Mouse (Mus musculus) hindbrain, embryonic 10.5 days (tissue): Measurements from ENCODE around the gene Gipc1. TPM values are rescaled to one million over a fixed set of nuclear protein-coding genes. Genes with fewer than 3 reads are reported as not detected.

Experiments
- DNase-seq: peaks from one replicate; pipeline ENCODE4 v3.0.0-alpha.2; 2017; ENCODE audit warnings: low spot score
- H3K27ac ChIP-seq: fragments of 300-500 bp; sonication (generic); 2 replicates; pipeline ENCODE4 v1.5.1; 2016; ENCODE audit warnings: mild to moderate bottlenecking, moderate library complexity
- H3K27me3 ChIP-seq: fragments of 300-500 bp; sonication (generic); 2 replicates; pipeline ENCODE4 v1.6.1; 2016; ENCODE audit warnings: mild to moderate bottlenecking; ENCODE audit not compliant: poor library complexity, insufficient read depth, severe bottlenecking
- H3K36me3 ChIP-seq: fragments of 300-500 bp; sonication (generic); 2 replicates; pipeline ENCODE4 v1.6.1; 2016; ENCODE audit warnings: mild to moderate bottlenecking, moderate library complexity
- H3K4me1 ChIP-seq: fragments of 300-500 bp; sonication (generic); replicated peaks from 2 replicates; pipeline ENCODE4 v1.6.1; 2016; ENCODE audit warnings: mild to moderate bottlenecking
- H3K4me3 ChIP-seq: fragments of 300-500 bp; sonication (generic); 2 replicates; pipeline ENCODE4 v1.5.1; 2016; ENCODE audit warnings: mild to moderate bottlenecking, moderate library complexity
- H3K9me3 ChIP-seq: fragments of 300-500 bp; sonication (generic); 2 replicates; pipeline ENCODE4 v1.6.1; 2016; ENCODE audit warnings: mild to moderate bottlenecking, moderate library complexity
- WGBS: fragments of 180-500 bp; shearing (Covaris S2); methylation state at CpG from one replicate; pipeline ENCODE4 v1.1.7; 2016; 5-methylcytosine and 5-hydroxymethylcytosine counted together
- polyA plus RNA-seq: library from polyadenylated mRNA; unstranded; fragments of >200 nt; fragmentation: Nextera tagmentation; extraction: Ambion mirVana; gene quantifications from 2 replicates; pipeline ENCODE4 v1.2.1, GENCODE M21; 2016

Gipc1 gene
- polyA plus RNA-seq, 1 experiment from 2014 or later = 240 TPM

GRCm38 (mm10) chr8:83697374-83698220 is 45.1 kb downstream of the Gipc1 start:
- Histone ChIP-seq H3K27me3 (no peaks in the 10 kb centered on the region), H3K27ac (peak overlapping the region; percentile 95), H3K36me3 (peaks cover 2% of the 10 kb centered on the region), H3K9me3 (0 out of 2 replicates have a peak, but pooled peaks cover 2% of the 10 kb centered on the region), H3K4me3 (peak overlapping the region; percentile 92), H3K4me1 (peaks cover 49% of the 10 kb centered on the region)
- DNase-seq = peak; percentile 7
- 57% methylated on average over 19 of the region's 19 CpGs for WGBS

- Histone ChIP-seq H3K27me3 (no peaks in the 10 kb centered on the region), H3K4me1 (peaks cover 49% of the 10 kb centered on the region), H3K36me3 (no peaks in the 10 kb centered on the region), H3K4me3 (peak overlapping the region; percentile 92), H3K9me3 (0 out of 2 replicates have a peak, but pooled peaks cover 2% of the 10 kb centered on the region), H3K27ac (peak overlapping the region; percentile 95)
- peak; percentile 30 for DNase-seq
- WGBS = 5% methylated on average over 15 of the region's 15 CpGs
Measured at GRCm38 (mm10) chr8:83698291-83698660, 45.8 kb downstream of the Gipc1 start.

- WGBS = under 1% methylated on average over 85 of the region's 85 CpGs
- no peaks in the 10 kb centered on the region for H3K27me3 ChIP-seq
- DNase-seq = peak; percentile 86
- H3K9me3 ChIP-seq = 0 out of 2 replicates have a peak, but pooled peaks cover 2% of the 10 kb centered on the region
- H3K36me3 ChIP-seq = no peaks in the 10 kb centered on the region
- peak within 1 kb of the TSS; percentile 92 for H3K4me3 ChIP-seq
- peaks cover 45% of the 10 kb centered on the region for H3K4me1 ChIP-seq
- peak within 1 kb of the TSS; percentile 95 for H3K27ac ChIP-seq
Measured at GRCm38 (mm10) chr8:83698661-83699453, 46.4 kb downstream of the Gipc1 start, which contains the start of gene Pkn1. Gene Pkn1 (minus strand): TSS chr8:83699179.

GRCm38 (mm10) chr8:83699566-83699965 is 47.1 kb downstream of the Gipc1 start:
- peaks cover 42% of the 10 kb centered on the region for H3K4me1 ChIP-seq
- peak overlapping the region; percentile 95 for H3K27ac ChIP-seq
- peak; percentile 30 for DNase-seq
- H3K4me3 ChIP-seq = peak overlapping the region; percentile 92
- WGBS = 43% methylated on average over 9 of the region's 9 CpGs
- H3K27me3 ChIP-seq = no peaks in the 10 kb centered on the region
- no peaks in the 10 kb centered on the region for H3K36me3 ChIP-seq
- H3K9me3 ChIP-seq = 0 out of 2 replicates have a peak, but pooled peaks cover 2% of the 10 kb centered on the region

GRCm38 (mm10) chr8:83700423-83701085 is 48.1 kb downstream of the Gipc1 start:
- no peak overlapping the region for H3K27ac ChIP-seq
- DNase-seq = no peak
- 82% methylated on average over 9 of the region's 9 CpGs for WGBS

GRCm38 (mm10) chr8:83703426-83703825 is 50.9 kb downstream of the Gipc1 start:
- Histone ChIP-seq H3K27ac (no peak overlapping the region), H3K4me1 (peaks cover 21% of the 10 kb centered on the region), H3K27me3 (no peaks in the 10 kb centered on the region), H3K9me3 (0 out of 2 replicates have a peak, but pooled peaks cover 2% of the 10 kb centered on the region), H3K4me3 (no peak overlapping the region), H3K36me3 (no peaks in the 10 kb centered on the region)
- WGBS = 85% methylated on average over 4 of the region's 4 CpGs
- DNase-seq = no peak

More at GRCm38 (mm10) chr8:83700423-83701085, 48.1 kb downstream of the Gipc1 start:
- Histone ChIP-seq H3K9me3 (0 out of 2 replicates have a peak, but pooled peaks cover 2% of the 10 kb centered on the region), H3K4me3 (no peak overlapping the region), H3K4me1 (peaks cover 40% of the 10 kb centered on the region), H3K27me3 (no peaks in the 10 kb centered on the region), H3K36me3 (no peaks in the 10 kb centered on the region)

GRCm38 (mm10) chr8:83706411-83706810 is 53.9 kb downstream of the Gipc1 start:
- Histone ChIP-seq H3K27me3 (no peaks in the 10 kb centered on the region), H3K36me3 (no peaks in the 10 kb centered on the region), H3K27ac (no peak overlapping the region), H3K9me3 (0 out of 2 replicates have a peak, but pooled peaks cover 2% of the 10 kb centered on the region), H3K4me1 (0 out of 2 replicates have a peak, but pooled peaks cover 3% of the 10 kb centered on the region), H3K4me3 (no peak overlapping the region)
- WGBS = 68% methylated on average over 5 of the region's 5 CpGs
- DNase-seq = no peak

- H3K4me1 ChIP-seq = 0 out of 2 replicates have a peak, but pooled peaks cover 3% of the 10 kb centered on the region
- DNase-seq = no peak
- H3K27me3 ChIP-seq = no peaks in the 10 kb centered on the region
- 77% methylated on average over 8 of the region's 8 CpGs for WGBS
- no peaks in the 10 kb centered on the region for H3K9me3 ChIP-seq
- H3K4me3 ChIP-seq = no peak overlapping the region
- H3K36me3 ChIP-seq = no peaks in the 10 kb centered on the region
- H3K27ac ChIP-seq = no peak overlapping the region
Measured at GRCm38 (mm10) chr8:83707554-83707953, 55.1 kb downstream of the Gipc1 start.

Other genes with a start within 250 kb of the Gipc1 start
- 112 and 114 TPM in 2 replicates for gene Scoc, start 194.3 kb upstream of the Gipc1 start, polyA plus RNA-seq
- gene Olfr370, start 116.9 kb upstream of the Gipc1 start, polyA plus RNA-seq = 0.10 and 0.16 TPM in 2 replicates
- 359 and 398 TPM in 2 replicates for gene Ndufb7, start 86.0 kb upstream of the Gipc1 start, polyA plus RNA-seq
- 714 and 783 TPM in 2 replicates for gene Tecr, start 44.7 kb upstream of the Gipc1 start, polyA plus RNA-seq
- 71.9 and 84.2 TPM in 2 replicates for gene Dnajb1, start 44.5 kb upstream of the Gipc1 start, polyA plus RNA-seq
- gene Ptger1, start 14.0 kb downstream of the Gipc1 start, polyA plus RNA-seq = 0.58 and 0.62 TPM in 2 replicates
- 28.2 and 29.9 TPM in 2 replicates for gene Pkn1, start 46.5 kb downstream of the Gipc1 start, polyA plus RNA-seq
- gene Ddx39, start 62.5 kb downstream of the Gipc1 start, polyA plus RNA-seq = 253 and 322 TPM in 2 replicates
- 6.9 and 9.3 TPM in 2 replicates for gene Adgre5, start 88.6 kb downstream of the Gipc1 start, polyA plus RNA-seq
- 10.9 and 15.4 TPM in 2 replicates for gene Adgrl1, start 247.4 kb downstream of the Gipc1 start, polyA plus RNA-seq